Mouse (Mus musculus) kidney, postnatal 0 days (tissue): ENCODE measurements at regions not wholly inside any gene's neighbourhood (a gene's known extent, or its start where the extent isn't known, plus 50 kb on each side); places are given as distances from the start of the nearest gene placed in this dataset.
A peak's percentile ranks its signal among the peaks of the same experiment; 100 is the strongest.

Experiments
- ATAC-seq: fragments of 200-750 bp; cut with Nextera tagmentation; replicated peaks from 2 replicates; pipeline ENCODE4 v1.8.0; 2017; ENCODE audit warnings: low read depth, moderate number of reproducible peaks, moderate TSS enrichment, moderate library complexity; ENCODE audit not compliant: low FRiP score
- DNase-seq: peaks from one replicate; pipeline ENCODE4 v3.0.0-alpha.2; 2016; ENCODE audit warnings: low spot score
- H3K27ac ChIP-seq: fragments of 300-500 bp; sonication (generic); 2 replicates; pipeline ENCODE4 v1.5.1; 2014; ENCODE audit warnings: mild to moderate bottlenecking
- H3K27me3 ChIP-seq: fragments of 300-500 bp; sonication (generic); 2 replicates; pipeline ENCODE4 v1.6.1; 2014; ENCODE audit warnings: low read length, mixed read lengths; ENCODE audit not compliant: insufficient read depth
- H3K36me3 ChIP-seq: fragments of 300-500 bp; sonication (generic); 2 replicates; pipeline ENCODE4 v1.6.1; 2014; ENCODE audit warnings: low read length, mixed read lengths; ENCODE audit not compliant: insufficient read depth
- H3K4me1 ChIP-seq: fragments of 300-500 bp; sonication (generic); replicated peaks from 2 replicates; pipeline ENCODE4 v1.6.1; 2014; ENCODE audit warnings: antibody characterized with exemption, low read length, mixed read lengths; ENCODE audit not compliant: insufficient read depth
- H3K4me2 ChIP-seq: fragments of 300-500 bp; sonication (generic); 2 replicates; pipeline ENCODE4 v1.6.1; 2014; ENCODE audit warnings: mild to moderate bottlenecking, low read length, moderate library complexity, mixed read lengths
- H3K4me3 ChIP-seq: fragments of 300-500 bp; sonication (generic); replicated peaks from 2 replicates; pipeline ENCODE4 v1.5.1; 2014; ENCODE audit warnings: low read depth, low read length
- H3K9ac ChIP-seq: fragments of 300-500 bp; sonication (generic); 2 replicates; pipeline ENCODE4 v1.6.1; 2014; ENCODE audit warnings: low read depth, low read length
- H3K9me3 ChIP-seq: fragments of 300-500 bp; sonication (generic); replicated peaks from 2 replicates; pipeline ENCODE4 v1.6.1; 2016; ENCODE audit warnings: low read length, inconsistent platforms, mixed read lengths
- CTCF ChIP-seq: IDR thresholded peaks from 2 replicates; pipeline ENCODE4 v1.5.1; 2016; ENCODE audit warnings: antibody characterized with exemption, low read depth, mild to moderate bottlenecking, moderate library complexity
- WGBS: fragments of 180-500 bp; shearing (Covaris S2); extraction: QIAGEN DNeasy Blood & Tissue Kit; methylation state at CpG from one replicate; pipeline ENCODE4 v1.1.7; 2014; 5-methylcytosine and 5-hydroxymethylcytosine counted together

- ATAC-seq (no peak), DNase-seq (peak; percentile 46)
- H3K36me3 ChIP-seq = no peaks in the 10 kb centered on the region
- no peaks in the 10 kb centered on the region for H3K4me1 ChIP-seq
- no peaks in the 10 kb centered on the region for H3K27me3 ChIP-seq
- no peak overlapping the region for H3K9ac ChIP-seq
- 27% methylated on average over 3 of the region's 3 CpGs for WGBS
- H3K4me2 ChIP-seq = no peak overlapping the region
- no peaks in the 10 kb centered on the region for H3K9me3 ChIP-seq
- H3K4me3 ChIP-seq = no peak overlapping the region
- no peak overlapping the region for H3K27ac ChIP-seq
- no peak for TF ChIP-seq CTCF
Observed at GRCm38 (mm10) chr15:9861825-9862224, 113.2 kb upstream of the Spef2 start.

GRCm38 (mm10) chr15:9839681-9840080 is 91.0 kb upstream of the Spef2 start:
- Histone ChIP-seq H3K36me3 (no peaks in the 10 kb centered on the region), H3K4me3 (no peak overlapping the region), H3K4me2 (no peak overlapping the region), H3K27ac (no peak overlapping the region), H3K4me1 (no peaks in the 10 kb centered on the region), H3K27me3 (no peaks in the 10 kb centered on the region), H3K9me3 (no peaks in the 10 kb centered on the region), H3K9ac (no peak overlapping the region)
- DNase-seq (no peak), ATAC-seq (no peak)
- TF ChIP-seq CTCF = no peak
- WGBS = 95% methylated on average over 7 of the region's 7 CpGs

- Histone ChIP-seq H3K4me2 (no peak overlapping the region), H3K27ac (no peak overlapping the region), H3K4me3 (no peak overlapping the region), H3K27me3 (no peaks in the 10 kb centered on the region), H3K9ac (no peak overlapping the region), H3K9me3 (no peaks in the 10 kb centered on the region), H3K36me3 (no peaks in the 10 kb centered on the region), H3K4me1 (no peaks in the 10 kb centered on the region)
- TF ChIP-seq CTCF = no peak
- ATAC-seq (no peak), DNase-seq (no peak)
- WGBS = 51% methylated on average over 4 of the region's 4 CpGs
Observed at GRCm38 (mm10) chr15:9835096-9835495, 86.4 kb upstream of the Spef2 start.

- Histone ChIP-seq H3K9ac (no peak overlapping the region), H3K36me3 (no peaks in the 10 kb centered on the region), H3K4me3 (no peak overlapping the region), H3K27ac (no peak overlapping the region), H3K9me3 (no peaks in the 10 kb centered on the region), H3K27me3 (no peaks in the 10 kb centered on the region), H3K4me1 (no peaks in the 10 kb centered on the region), H3K4me2 (no peak overlapping the region)
- DNase-seq (no peak), ATAC-seq (no peak)
- WGBS = 91% methylated on average over 1 of the region's 1 CpGs
- TF ChIP-seq CTCF = no peak
Observed at GRCm38 (mm10) chr15:9804469-9804868, 55.8 kb upstream of the Spef2 start.
